Mouse (Mus musculus): ENCODE results near the gene Cldn7.
"Not testable (repeated sequence)": the region's sequence is repeated elsewhere in the genome, so short reads cannot be mapped to it uniquely, and the experiment has no call there.

Gene Cldn7

GRCm38 (mm10) chr11:69934169-69934568 lies 30.4 kb upstream of the Cldn7 start:
- peak; percentile 96 for DNase-seq (ENCODE audit: low spot score)

GRCm38 (mm10) chr11:69934681-69935080 lies 29.9 kb upstream of the Cldn7 start:
- no peak for DNase-seq (ENCODE audit: low spot score)

GRCm38 (mm10) chr11:69935137-69935879 lies 29.3 kb upstream of the Cldn7 start, which contains the start of gene Ybx2:
Gene Ybx2 (plus strand): TSS chr11:69935796.
- DNase-seq (ENCODE audit: low spot score): peak; percentile 73

- DNase-seq (ENCODE audit: low spot score): no peak
These were observed 28.4 kb upstream of the Cldn7 start for GRCm38 (mm10) chr11:69936156-69936555.

GRCm38 (mm10) chr11:69936714-69937347 lies 27.7 kb upstream of the Cldn7 start:
- DNase-seq (ENCODE audit: low spot score): no peak

GRCm38 (mm10) chr11:69937385-69937784 lies 27.2 kb upstream of the Cldn7 start:
- no peak for DNase-seq (ENCODE audit: low spot score)

- DNase-seq (ENCODE audit: low spot score): no peak
These were observed 26.7 kb upstream of the Cldn7 start for GRCm38 (mm10) chr11:69937834-69938233.

- no peak for DNase-seq (ENCODE audit: low spot score)
These were observed 26.1 kb upstream of the Cldn7 start for GRCm38 (mm10) chr11:69938401-69938979.

GRCm38 (mm10) chr11:69939181-69939580 lies 25.4 kb upstream of the Cldn7 start:
- DNase-seq (ENCODE audit: low spot score): no peak

- DNase-seq (ENCODE audit: low spot score): no peak
These were observed 24.8 kb upstream of the Cldn7 start for GRCm38 (mm10) chr11:69939731-69940130.

- no peak for DNase-seq (ENCODE audit: low spot score)
These were observed 23.6 kb upstream of the Cldn7 start for GRCm38 (mm10) chr11:69940962-69941361.

GRCm38 (mm10) chr11:69945216-69945615 lies 19.4 kb upstream of the Cldn7 start:
- no peak for DNase-seq (ENCODE audit: low spot score)

- no peak for DNase-seq (ENCODE audit: low spot score)
These were observed 18.3 kb upstream of the Cldn7 start for GRCm38 (mm10) chr11:69945997-69946891.

GRCm38 (mm10) chr11:69947337-69948065 lies 17.1 kb upstream of the Cldn7 start:
- DNase-seq (ENCODE audit: low spot score): peak; percentile 32

GRCm38 (mm10) chr11:69948066-69948762 lies 16.4 kb upstream of the Cldn7 start, which contains the start of gene Slc2a4:
Gene Slc2a4 (minus strand): TSS chr11:69948188.
- peak; percentile 91 for DNase-seq (ENCODE audit: low spot score)

GRCm38 (mm10) chr11:69948763-69949150 lies 15.8 kb upstream of the Cldn7 start:
- peak; percentile 82 for DNase-seq (ENCODE audit: low spot score)

GRCm38 (mm10) chr11:69950807-69951459 lies 13.6 kb upstream of the Cldn7 start:
- DNase-seq (ENCODE audit: low spot score): no peak

GRCm38 (mm10) chr11:69952274-69952673 lies 12.3 kb upstream of the Cldn7 start:
- no peak for DNase-seq (ENCODE audit: low spot score)

- DNase-seq (ENCODE audit: low spot score): no peak
These were observed 11.2 kb upstream of the Cldn7 start for GRCm38 (mm10) chr11:69953267-69953915.

- not testable (repeated sequence) for DNase-seq (ENCODE audit: low spot score)
These were observed 9.0 kb upstream of the Cldn7 start for GRCm38 (mm10) chr11:69955618-69956017.

All from ovary, postnatal 14 days (tissue).